ENCODE assay signal across 11 mouse cellular contexts in genomic region chr6:86209133-86210016, GRCm38 (mm10). TPM values are rescaled to one million over a fixed set of nuclear protein-coding genes. Genes with fewer than 3 reads are reported as not detected.
DNase-seq lines count a peak whose midpoint lies in the region; ATAC-seq and TF ChIP-seq lines count a peak whose summit lies in the region.
"Had no signal": no experiment of that assay in that cellular context is flagged by ENCODE, and none has a peak within 500 bp of the region (broad histone marks: within the 10 kb centered on the region; RNA-seq: fewer than 3 reads in every experiment).

No protein-coding gene starts in this region.

- WGBS in cerebellum, adult 2 months, result 44% methylated on average over 17 of the region's 17 CpGs
- 18% methylated on average over 17 of the region's 17 CpGs for WGBS in midbrain, embryonic 16.5 days

- no peaks in the 10 kb centered on the region for H3K9me3 ChIP-seq in midbrain, embryonic 16.5 days (replicated peaks; ENCODE audit: control insufficient read depth, low read length, poor library complexity, severe bottlenecking)
- H3K9me3 ChIP-seq: liver, embryonic 15.5 days had no signal

- H3K9ac ChIP-seq in midbrain, embryonic 16.5 days (ENCODE audit: low read depth, low read length), result no peak overlapping the region
- H3K9ac ChIP-seq: liver, embryonic 15.5 days had no signal

- peak; percentile 33 for ATAC-seq in granulocyte monocyte progenitor cell, adult 5-6 weeks (replicated peaks; ENCODE audit: poor library complexity, severe bottlenecking)
- ATAC-seq in midbrain, embryonic 16.5 days, result no peak

- peaks cover 3% of the 10 kb centered on the region for H3K4me1 ChIP-seq in cerebellum, adult 2 months (ENCODE audit: control insufficient read depth, insufficient read depth, low read length)
- H3K4me1 ChIP-seq in midbrain, embryonic 16.5 days (ENCODE audit: control insufficient read depth, insufficient read depth, low read length), result peaks cover 6% of the 10 kb centered on the region

- no peak for TF ChIP-seq POLR2A in cerebellum, adult 2 months (IDR thresholded peaks at IDR 0.05; ENCODE audit: borderline replicate concordance, insufficient read depth, low read length)

- no peaks in the 10 kb centered on the region for H3K27me3 ChIP-seq in cerebellum, adult 2 months (ENCODE audit: control insufficient read depth, insufficient read depth, low read length)
- H3K27me3 ChIP-seq in midbrain, embryonic 16.5 days (ENCODE audit: control insufficient read depth, insufficient read depth, low read depth, low read length), result no peaks in the 10 kb centered on the region
- H3K27me3 ChIP-seq: liver, embryonic 15.5 days had no signal

- H3K4me3 ChIP-seq in cerebellum, adult 2 months (replicated peaks; ENCODE audit: insufficient read depth, low read depth, low read length), result peak overlapping the region; percentile 11
- peak overlapping the region; percentile 13; the same call in 1 of the 2 replicates for H3K4me3 ChIP-seq in midbrain, embryonic 16.5 days (ENCODE audit: low read depth, low read length)
- H3K4me3 ChIP-seq: liver, embryonic 15.5 days had no signal

- no peak overlapping the region for H3K27ac ChIP-seq in cerebellum, adult 2 months (ENCODE audit: insufficient read depth, low read length)
- H3K27ac ChIP-seq in midbrain, embryonic 16.5 days (ENCODE audit: low read length), result 0 out of 2 replicates have a peak overlapping the region, but pooled peaks have one; percentile 25
- H3K27ac ChIP-seq: liver, embryonic 15.5 days had no signal

- no peaks in the 10 kb centered on the region for H3K36me3 ChIP-seq in midbrain, embryonic 16.5 days (ENCODE audit: control insufficient read depth, insufficient read depth, low read length)
- H3K36me3 ChIP-seq: liver, embryonic 15.5 days had no signal

- no peak for DNase-seq in cerebellum, adult 2 months
- DNase-seq in cerebellum, adult 8-10 months, result no peak
- peak; percentile 25 to 35 for DNase-seq in left cerebral cortex, postnatal 25 days (ENCODE audit: low spot score in 2 of 2)
- no peak for DNase-seq in left cerebral cortex, adult 11 months (ENCODE audit: low spot score)
- DNase-seq in right cerebral cortex, postnatal 10 days (ENCODE audit: low spot score in 2 of 2), result no peak
- DNase-seq in layer of hippocampus, adult 8-10 months (ENCODE audit: low spot score in 2 of 2), result no peak
- DNase-seq: cerebellum, adult 9-10 months; right cerebral cortex, postnatal 25 days had no signal

- intact Hi-C loops in left cerebral cortex, postnatal 25 days (cut with DNase I), result no loop called here

- no peak for TF ChIP-seq CTCF in cerebellum, adult 2 months (IDR thresholded peaks at IDR 0.05; ENCODE audit: borderline replicate concordance, insufficient read depth, low read depth, low read length)

- peak overlapping the region; percentile 40 for H3K4me2 ChIP-seq in midbrain, embryonic 16.5 days (ENCODE audit: low read length)
- H3K4me2 ChIP-seq: liver, embryonic 15.5 days had no signal

RNA-seq across cellular contexts. Expression of gene Tgfa, which starts 14.4 kb away (rescaled TPM):
- polyA plus RNA-seq in cerebellum, adult 2 months (2012; rRNA removed), result 13.9 and 16.1 TPM in 2 replicates
- 10 to 100 TPM; 13.8 to 22.5 TPM for total RNA-seq in left cerebral cortex, postnatal 25 days (2021)
- not detected in 2 replicates for total RNA-seq in granulocyte monocyte progenitor cell, adult 5-6 weeks (2014; fragmentation: Nextera tagmentation)
- total RNA-seq in granulocyte monocyte progenitor cell, adult 5-6 weeks (2017), result not detected in 2 replicates
- 13.1 and 14.7 TPM in 2 replicates for polyA plus RNA-seq in midbrain, embryonic 16.5 days (2015; fragmentation: Nextera tagmentation; extraction: Ambion mirVana)
- total RNA-seq in layer of hippocampus, adult 8-10 months (2022), result 10 to 100 TPM; 24.5 to 29.9 (median 26.2) TPM

Comparison
In these comparisons a context has a peak if more than half of its experiments do, and no peak if none do; other contexts are left out.
1. DNase-seq: peak in left cerebral cortex, postnatal 25 days (2 of 2); none in cerebellum, adult 2 months (0 of 2), cerebellum, adult 8-10 months (single experiment), left cerebral cortex, adult 11 months (single experiment), right cerebral cortex, postnatal 10 days (0 of 2) and layer of hippocampus, adult 8-10 months (0 of 2).
2. RNA of gene Tgfa, which starts 14.4 kb away (total RNA-seq): 24.5 to 29.9 TPM in layer of hippocampus, adult 8-10 months and 13.8 to 22.5 TPM in left cerebral cortex, postnatal 25 days; not detected in granulocyte monocyte progenitor cell, adult 5-6 weeks; every median in the first group is over 10 times any median in the second.